Mouse (Mus musculus): Measurements from ENCODE around the gene Tbc1d9. TPM values are rescaled to one million over a fixed set of nuclear protein-coding genes. Genes with fewer than 3 reads are reported as not detected.

Gene Tbc1d9
- polyA plus RNA-seq, 1 experiment = 18.5 TPM

- 25% methylated on average over 7 of the region's 7 CpGs for WGBS
- no peak for DNase-seq (ENCODE audit: low read depth in 1 of 2, low spot score in 2 of 2)
- H3K36me3 ChIP-seq (ENCODE audit: control insufficient read depth, insufficient read depth, low read length) = no peaks in the 10 kb centered on the region
- no peak overlapping the region for H3K4me3 ChIP-seq (ENCODE audit: extremely low read depth, insufficient read depth, insufficient read length)
- H3K27ac ChIP-seq (ENCODE audit: insufficient read depth, low read length) = no peak overlapping the region
- no peaks in the 10 kb centered on the region for H3K4me1 ChIP-seq (ENCODE audit: control insufficient read depth, insufficient read depth, insufficient read length)
- TF ChIP-seq CTCF (IDR thresholded peaks at IDR 0.05; ENCODE audit: extremely low read depth, insufficient read depth, insufficient read length, insufficient replicate concordance) = no peak
- no peak for TF ChIP-seq POLR2A (IDR thresholded peaks at IDR 0.05; ENCODE audit: low read depth, low read length)
- H3K27me3 ChIP-seq (ENCODE audit: control insufficient read depth, insufficient read depth, low read length) = no peaks in the 10 kb centered on the region
Observed at GRCm38 (mm10) chr8:83244151-83244550, 79.0 kb downstream of the Tbc1d9 start.

- Histone ChIP-seq H3K36me3 (ENCODE audit: control insufficient read depth, insufficient read depth, low read length) (no peaks in the 10 kb centered on the region), H3K27me3 (ENCODE audit: control insufficient read depth, insufficient read depth, low read length) (no peaks in the 10 kb centered on the region), H3K4me1 (ENCODE audit: control insufficient read depth, insufficient read depth, insufficient read length) (no peaks in the 10 kb centered on the region), H3K4me3 (ENCODE audit: extremely low read depth, insufficient read depth, insufficient read length) (no peak overlapping the region), H3K27ac (ENCODE audit: insufficient read depth, low read length) (no peak overlapping the region)
- TF ChIP-seq CTCF (IDR thresholded peaks at IDR 0.05; ENCODE audit: extremely low read depth, insufficient read depth, insufficient read length, insufficient replicate concordance) (no peak), POLR2A (IDR thresholded peaks at IDR 0.05; ENCODE audit: low read depth, low read length) (no peak)
- WGBS = 90% methylated on average over 6 of the region's 6 CpGs
- no peak for DNase-seq (ENCODE audit: low read depth in 1 of 2, low spot score in 2 of 2)
Observed at GRCm38 (mm10) chr8:83250858-83251257, 85.7 kb downstream of the Tbc1d9 start.

GRCm38 (mm10) chr8:83251362-83252246, 86.5 kb downstream of the Tbc1d9 start:
- no peak for DNase-seq (ENCODE audit: low read depth in 1 of 2, low spot score in 2 of 2)
- Histone ChIP-seq H3K27ac (ENCODE audit: insufficient read depth, low read length) (no peak overlapping the region), H3K36me3 (ENCODE audit: control insufficient read depth, insufficient read depth, low read length) (no peaks in the 10 kb centered on the region), H3K4me1 (ENCODE audit: control insufficient read depth, insufficient read depth, insufficient read length) (no peaks in the 10 kb centered on the region), H3K27me3 (ENCODE audit: control insufficient read depth, insufficient read depth, low read length) (no peaks in the 10 kb centered on the region), H3K4me3 (ENCODE audit: extremely low read depth, insufficient read depth, insufficient read length) (no peak overlapping the region)
- WGBS = 71% methylated on average over 14 of the region's 14 CpGs
- TF ChIP-seq CTCF (IDR thresholded peaks at IDR 0.05; ENCODE audit: extremely low read depth, insufficient read depth, insufficient read length, insufficient replicate concordance) (no peak), POLR2A (IDR thresholded peaks at IDR 0.05; ENCODE audit: low read depth, low read length) (no peak)

GRCm38 (mm10) chr8:83252791-83253190, 87.6 kb downstream of the Tbc1d9 start:
- WGBS = 69% methylated on average over 5 of the region's 5 CpGs
- no peak for DNase-seq (ENCODE audit: low read depth in 1 of 2, low spot score in 2 of 2)
- Histone ChIP-seq H3K4me3 (ENCODE audit: extremely low read depth, insufficient read depth, insufficient read length) (no peak overlapping the region), H3K4me1 (ENCODE audit: control insufficient read depth, insufficient read depth, insufficient read length) (no peaks in the 10 kb centered on the region), H3K27me3 (ENCODE audit: control insufficient read depth, insufficient read depth, low read length) (no peaks in the 10 kb centered on the region), H3K36me3 (ENCODE audit: control insufficient read depth, insufficient read depth, low read length) (no peaks in the 10 kb centered on the region), H3K27ac (ENCODE audit: insufficient read depth, low read length) (no peak overlapping the region)
- TF ChIP-seq CTCF (IDR thresholded peaks at IDR 0.05; ENCODE audit: extremely low read depth, insufficient read depth, insufficient read length, insufficient replicate concordance) = no peak
- no peak for TF ChIP-seq POLR2A (IDR thresholded peaks at IDR 0.05; ENCODE audit: low read depth, low read length)

- Histone ChIP-seq H3K4me3 (ENCODE audit: extremely low read depth, insufficient read depth, insufficient read length) (no peak overlapping the region), H3K27me3 (ENCODE audit: control insufficient read depth, insufficient read depth, low read length) (no peaks in the 10 kb centered on the region), H3K36me3 (ENCODE audit: control insufficient read depth, insufficient read depth, low read length) (no peaks in the 10 kb centered on the region), H3K4me1 (ENCODE audit: control insufficient read depth, insufficient read depth, insufficient read length) (no peaks in the 10 kb centered on the region), H3K27ac (ENCODE audit: insufficient read depth, low read length) (no peak overlapping the region)
- DNase-seq (ENCODE audit: low read depth in 1 of 2, low spot score in 2 of 2) = no peak
- 88% methylated on average over 5 of the region's 5 CpGs for WGBS
- TF ChIP-seq POLR2A (IDR thresholded peaks at IDR 0.05; ENCODE audit: low read depth, low read length) (no peak), CTCF (IDR thresholded peaks at IDR 0.05; ENCODE audit: extremely low read depth, insufficient read depth, insufficient read length, insufficient replicate concordance) (no peak)
Observed at GRCm38 (mm10) chr8:83257631-83258030, 92.5 kb downstream of the Tbc1d9 start.

- 71% methylated on average over 16 of the region's 16 CpGs for WGBS
- no peaks in the 10 kb centered on the region for H3K27me3 ChIP-seq (ENCODE audit: control insufficient read depth, insufficient read depth, low read length)
- no peaks in the 10 kb centered on the region for H3K4me1 ChIP-seq (ENCODE audit: control insufficient read depth, insufficient read depth, insufficient read length)
- TF ChIP-seq CTCF (IDR thresholded peaks at IDR 0.05; ENCODE audit: extremely low read depth, insufficient read depth, insufficient read length, insufficient replicate concordance) (peak; percentile 72; the same call in 1 of the 2 replicates), POLR2A (IDR thresholded peaks at IDR 0.05; ENCODE audit: low read depth, low read length) (no peak)
- no peaks in the 10 kb centered on the region for H3K36me3 ChIP-seq (ENCODE audit: control insufficient read depth, insufficient read depth, low read length)
- H3K4me3 ChIP-seq (ENCODE audit: extremely low read depth, insufficient read depth, insufficient read length) = no peak overlapping the region
- H3K27ac ChIP-seq (ENCODE audit: insufficient read depth, low read length) = no peak overlapping the region
- peak; percentile 30 to 45 for DNase-seq (ENCODE audit: low read depth in 1 of 2, low spot score in 2 of 2)
Observed at GRCm38 (mm10) chr8:83260418-83261215, 95.5 kb downstream of the Tbc1d9 start.
